Comparison of ENCODE assay signal across 19 mouse cellular contexts in genomic region chr19:35536816-35537215, GRCm38 (mm10).
"Had no signal": no experiment of that assay in that cellular context is flagged by ENCODE, and none has a peak within 500 bp of the region (broad histone marks: within the 10 kb centered on the region; RNA-seq: fewer than 3 reads in every experiment).

No protein-coding gene starts in this region.

- H3K9me3 ChIP-seq: intestine, embryonic 15.5 days; kidney, embryonic 15.5 days; liver, embryonic 13.5 days; neural tube, embryonic 13.5 days; stomach, embryonic 15.5 days had no signal

- H3K27me3 ChIP-seq: intestine, embryonic 15.5 days; kidney, embryonic 15.5 days; liver, embryonic 13.5 days; neural tube, embryonic 13.5 days; stomach, embryonic 15.5 days had no signal

- ATAC-seq: intestine, embryonic 15.5 days; midbrain, embryonic 16.5 days had no signal

- H3K9ac ChIP-seq: intestine, embryonic 15.5 days; kidney, embryonic 15.5 days; liver, embryonic 13.5 days; neural tube, embryonic 13.5 days; stomach, embryonic 15.5 days had no signal

- H3K4me1 ChIP-seq: intestine, embryonic 15.5 days; kidney, embryonic 15.5 days; liver, embryonic 13.5 days; neural tube, embryonic 13.5 days; stomach, embryonic 15.5 days had no signal

- DNase-seq: kidney, adult 11 months; kidney, adult 8-10 months; kidney, postnatal 10 days; kidney, postnatal 36 days; layer of hippocampus, postnatal 36 days; liver, embryonic 13.5 days; lung, adult 2 months; lung, postnatal 14 days; lung, postnatal 4 days; right cerebral cortex, postnatal 25 days; spleen, adult 18-20 months; thymus, postnatal 25 days had no signal

- H3K27ac ChIP-seq: intestine, embryonic 15.5 days; kidney, embryonic 15.5 days; left cerebral cortex, adult 2 months; liver, embryonic 13.5 days; neural tube, embryonic 13.5 days; stomach, embryonic 15.5 days had no signal

- H3K4me2 ChIP-seq: intestine, embryonic 15.5 days; kidney, embryonic 15.5 days; liver, embryonic 13.5 days; neural tube, embryonic 13.5 days; stomach, embryonic 15.5 days had no signal

- H3K4me3 ChIP-seq: intestine, embryonic 15.5 days; kidney, embryonic 15.5 days; left cerebral cortex, adult 2 months; liver, embryonic 13.5 days; myocyte; neural tube, embryonic 13.5 days; stomach, embryonic 15.5 days had no signal

- H3K36me3 ChIP-seq: intestine, embryonic 15.5 days; kidney, embryonic 15.5 days; liver, embryonic 13.5 days; neural tube, embryonic 13.5 days; stomach, embryonic 15.5 days had no signal
